Comparison of ENCODE assay signal across 8 mouse cellular contexts in the genomic region with DNA sequence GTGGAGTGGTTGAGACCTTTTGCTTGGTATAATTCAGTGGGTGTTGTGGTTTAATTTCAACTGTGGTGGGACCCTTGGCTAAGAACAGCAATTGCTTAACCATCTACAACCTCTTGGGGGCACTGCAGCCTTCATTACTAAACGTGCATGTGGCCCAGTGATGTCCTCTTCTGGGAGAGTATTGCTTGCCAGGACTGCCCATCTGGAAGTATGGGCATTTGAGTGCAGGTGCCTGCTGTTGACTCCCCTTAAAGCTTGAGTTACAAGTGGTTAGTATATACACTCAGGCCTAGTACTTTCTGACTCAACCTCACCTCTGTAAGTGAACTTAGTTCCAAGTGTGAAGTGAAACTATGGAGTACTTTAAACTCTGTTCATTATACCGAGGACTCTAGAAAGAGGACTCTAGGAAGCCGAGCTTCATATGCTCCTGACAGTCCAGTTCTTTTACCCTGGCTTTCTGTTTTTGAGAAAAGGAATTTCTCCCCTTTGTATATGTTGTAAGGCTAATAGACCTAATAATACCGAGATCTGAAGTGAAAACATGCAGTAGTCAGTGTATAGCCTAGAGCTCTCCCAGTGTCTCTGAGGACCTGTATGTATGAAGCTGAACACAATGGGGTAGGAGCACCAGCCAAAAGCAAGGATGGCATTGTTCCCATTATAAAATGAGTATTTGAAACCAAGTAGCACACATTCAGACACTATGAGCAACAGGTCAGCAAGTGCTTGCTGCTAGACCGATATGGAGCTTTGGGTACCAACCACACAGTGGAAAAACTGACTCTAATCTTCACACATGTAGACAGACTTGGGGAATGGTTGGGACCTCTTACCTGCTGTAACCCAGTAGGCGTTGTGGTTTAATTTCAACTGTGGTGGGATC. TPM values are rescaled to one million over a fixed set of nuclear protein-coding genes. Genes with fewer than 3 reads are reported as not detected.
DNase-seq lines count a peak whose midpoint lies in the region; ATAC-seq and TF ChIP-seq lines count a peak whose summit lies in the region.
"Had no signal": no experiment of that assay in that cellular context is flagged by ENCODE, and none has a peak within 500 bp of the region (broad histone marks: within the 10 kb centered on the region; RNA-seq: fewer than 3 reads in every experiment).

No protein-coding gene starts in this region.

- peak; percentile 92 for TF ChIP-seq RAD21 in MEL (IDR thresholded peaks at IDR 0.05; ENCODE audit: low read depth, low read length)

- peak overlapping the region; percentile 8 to 29; a peak in 2 of 4 replicates for H3K4me3 ChIP-seq in MEL (ENCODE audit: control insufficient read depth in 1 of 2, insufficient read depth in 1 of 2, low read depth in 2 of 2, low read length in 2 of 2)
- H3K4me3 ChIP-seq in forebrain, postnatal 0 days (ENCODE audit: low read depth, low read length), result no peak overlapping the region
- H3K4me3 ChIP-seq in intestine, postnatal 0 days (ENCODE audit: low read depth, low read length), result no peak overlapping the region
- no peak overlapping the region for H3K4me3 ChIP-seq in liver, embryonic 13.5 days (replicated peaks)
- no peak overlapping the region for H3K4me3 ChIP-seq in neural tube, embryonic 13.5 days
- H3K4me3 ChIP-seq: heart, embryonic 13.5 days had no signal

- WGBS in forebrain, postnatal 0 days, result 50% methylated on average over 6 of the region's 6 CpGs
- WGBS in intestine, postnatal 0 days, result 42% methylated on average over 6 of the region's 6 CpGs
- WGBS in liver, embryonic 13.5 days (ENCODE audit: insufficient replicate concordance), result 42% methylated on average over 6 of the region's 6 CpGs
- 56% methylated on average over 6 of the region's 6 CpGs for WGBS in neural tube, embryonic 13.5 days

- TF ChIP-seq EP300 in MEL (IDR thresholded peaks at IDR 0.05; ENCODE audit: low read depth in 1 of 2, low read length in 2 of 2), result no peak

- H3K79me2 ChIP-seq in MEL (ENCODE audit: control insufficient read depth, insufficient read depth, low read length, poor library complexity), result peaks cover 3% of the 10 kb centered on the region; the same call in 1 of the 2 replicates

- no peaks in the 10 kb centered on the region for H3K9me3 ChIP-seq in MEL (replicated peaks; ENCODE audit: insufficient read depth, low read length)
- no peaks in the 10 kb centered on the region for H3K9me3 ChIP-seq in forebrain, postnatal 0 days (ENCODE audit: low read length)
- H3K9me3 ChIP-seq in intestine, postnatal 0 days (ENCODE audit: control insufficient read depth), result no peaks in the 10 kb centered on the region
- no peaks in the 10 kb centered on the region for H3K9me3 ChIP-seq in liver, embryonic 13.5 days (replicated peaks)
- H3K9me3 ChIP-seq in neural tube, embryonic 13.5 days, result no peaks in the 10 kb centered on the region
- H3K9me3 ChIP-seq: heart, embryonic 13.5 days had no signal

- H3K9ac ChIP-seq in MEL (ENCODE audit: control insufficient read depth, low read depth, low read length, poor library complexity, severe bottlenecking), result peak overlapping the region; percentile 28; the same call in 1 of the 2 replicates
- no peak overlapping the region for H3K9ac ChIP-seq in forebrain, postnatal 0 days
- no peak overlapping the region for H3K9ac ChIP-seq in intestine, postnatal 0 days (ENCODE audit: low read depth, low read length)
- no peak overlapping the region for H3K9ac ChIP-seq in liver, embryonic 13.5 days
- no peak overlapping the region for H3K9ac ChIP-seq in neural tube, embryonic 13.5 days
- H3K9ac ChIP-seq: heart, embryonic 13.5 days had no signal

- ATAC-seq in forebrain, postnatal 0 days, result peak; percentile 58
- ATAC-seq in intestine, postnatal 0 days, result peak; percentile 34
- peak; percentile 69 for ATAC-seq in liver, embryonic 13.5 days (ENCODE audit: low read depth)
- ATAC-seq in neural tube, embryonic 13.5 days (ENCODE audit: low read depth), result peak; percentile 61

- H3K4me1 ChIP-seq in MEL (ENCODE audit: control insufficient read depth in 1 of 2, insufficient read depth in 2 of 2, low read length in 2 of 2), result peaks cover 0 to 3% of the 10 kb centered on the region in 2 experiments; a peak in 1 of 4 replicates
- H3K4me1 ChIP-seq in forebrain, postnatal 0 days (ENCODE audit: insufficient read depth), result no peaks in the 10 kb centered on the region
- H3K4me1 ChIP-seq in intestine, postnatal 0 days (replicated peaks; ENCODE audit: control insufficient read depth, insufficient read depth, low read length), result no peaks in the 10 kb centered on the region
- peaks cover 12% of the 10 kb centered on the region; the same call in 1 of the 2 replicates for H3K4me1 ChIP-seq in liver, embryonic 13.5 days (replicated peaks)
- H3K4me1 ChIP-seq in neural tube, embryonic 13.5 days (replicated peaks), result peaks cover 26% of the 10 kb centered on the region

- DNase-seq in CD4-positive helper T cell, adult 2 months (ENCODE audit: low read depth, low spot score), result peak; percentile 71
- DNase-seq in MEL (ENCODE audit: low read depth, low spot score), result peak; percentile 89
- peak; percentile 77 for DNase-seq in cerebellum, adult 9-10 months
- peak; percentile 67 for DNase-seq in forebrain, postnatal 0 days
- peak; percentile 32 for DNase-seq in liver, embryonic 13.5 days

- peak; percentile 80 to 93 (median 90) for TF ChIP-seq CTCF in MEL (IDR thresholded peaks at IDR 0.05 in 2 of 3, conservative IDR thresholded peaks at IDR 0.05 in 1 of 3; ENCODE audit: control insufficient read depth in 1 of 3, insufficient read depth in 1 of 3, low read depth in 2 of 3, low read length in 3 of 3, poor library complexity in 1 of 3, severe bottlenecking in 1 of 3)
- peak; percentile 76 for TF ChIP-seq CTCF in forebrain, postnatal 0 days (IDR thresholded peaks at IDR 0.05; ENCODE audit: low read depth)
- TF ChIP-seq CTCF in intestine, postnatal 0 days (IDR thresholded peaks at IDR 0.05; ENCODE audit: low read depth), result peak; percentile 86

- peaks cover 6 to 11% of the 10 kb centered on the region in 2 experiments for H3K36me3 ChIP-seq in MEL (ENCODE audit: control insufficient read depth in 1 of 2, insufficient read depth in 2 of 2, low read length in 2 of 2)
- peaks cover 16% of the 10 kb centered on the region for H3K36me3 ChIP-seq in forebrain, postnatal 0 days (ENCODE audit: insufficient read depth)
- peaks cover 18% of the 10 kb centered on the region for H3K36me3 ChIP-seq in intestine, postnatal 0 days (ENCODE audit: control insufficient read depth, insufficient read depth)
- peaks cover 29% of the 10 kb centered on the region for H3K36me3 ChIP-seq in liver, embryonic 13.5 days
- H3K36me3 ChIP-seq in neural tube, embryonic 13.5 days, result peaks cover 27% of the 10 kb centered on the region

- H3K27ac ChIP-seq in MEL (ENCODE audit: control insufficient read depth, low read depth, low read length), result peak overlapping the region; percentile 12
- H3K27ac ChIP-seq in forebrain, postnatal 0 days (ENCODE audit: low read depth, low read length), result no peak overlapping the region
- H3K27ac ChIP-seq in intestine, postnatal 0 days (ENCODE audit: low read depth, low read length), result no peak overlapping the region
- no peak overlapping the region for H3K27ac ChIP-seq in liver, embryonic 13.5 days
- no peak overlapping the region for H3K27ac ChIP-seq in neural tube, embryonic 13.5 days (replicated peaks)
- H3K27ac ChIP-seq: heart, embryonic 13.5 days had no signal

- H3K4me2 ChIP-seq in forebrain, postnatal 0 days (ENCODE audit: low read depth), result no peak overlapping the region
- H3K4me2 ChIP-seq in intestine, postnatal 0 days (replicated peaks; ENCODE audit: low read depth), result no peak overlapping the region
- no peak overlapping the region for H3K4me2 ChIP-seq in liver, embryonic 13.5 days
- H3K4me2 ChIP-seq in neural tube, embryonic 13.5 days, result no peak overlapping the region
- H3K4me2 ChIP-seq: heart, embryonic 13.5 days had no signal

- no peaks in the 10 kb centered on the region for H3K27me3 ChIP-seq in MEL (ENCODE audit: control insufficient read depth in 1 of 2, insufficient read depth in 2 of 2, low read length in 2 of 2)
- H3K27me3 ChIP-seq in forebrain, postnatal 0 days (ENCODE audit: insufficient read depth, low read length), result no peaks in the 10 kb centered on the region
- H3K27me3 ChIP-seq in intestine, postnatal 0 days (replicated peaks; ENCODE audit: control insufficient read depth, insufficient read depth, low read length), result no peaks in the 10 kb centered on the region
- H3K27me3 ChIP-seq in liver, embryonic 13.5 days, result no peaks in the 10 kb centered on the region
- H3K27me3 ChIP-seq in neural tube, embryonic 13.5 days, result no peaks in the 10 kb centered on the region
- H3K27me3 ChIP-seq: heart, embryonic 13.5 days had no signal

- TF ChIP-seq POLR2A in MEL (IDR thresholded peaks at IDR 0.05; ENCODE audit: control insufficient read depth in 1 of 2, insufficient read depth in 1 of 2, low read depth in 1 of 2, low read length in 2 of 2, poor library complexity in 1 of 2), result no peak; a peak in 2 of 4 replicates

RNA-seq across cellular contexts. Expression of a gene that starts 6.2 kb away (rescaled TPM):
- 0.65 TPM in 2 replicates for total RNA-seq in MEL (2012; rRNA removed)
- under 1 TPM in 1 of 2 experiments, not detected in 1; 0.96 TPM for polyA plus RNA-seq in MEL (2012; ENCODE audit: insufficient read depth in 1 of 2, insufficient read length in 2 of 2, low read depth in 1 of 2, low replicate concordance in 2 of 2, missing spikeins in 1 of 2)
- total RNA-seq in forebrain, postnatal 0 days (2014; rRNA removed), result 1.00 TPM in 1 of 2 replicates, not detected in the other
- polyA plus RNA-seq in forebrain, postnatal 0 days (2015; fragmentation: Nextera tagmentation; extraction: Ambion mirVana), result 0.25 and 0.34 TPM in 2 replicates
- polyA plus RNA-seq in intestine, postnatal 0 days (2015; fragmentation: Nextera tagmentation; extraction: Ambion mirVana), result 0.16 and 0.24 TPM in 2 replicates
- 0.10 and 0.21 TPM in 2 replicates for polyA plus RNA-seq in liver, embryonic 13.5 days (2015; fragmentation: Nextera tagmentation; extraction: Ambion mirVana)
- polyA plus RNA-seq in neural tube, embryonic 13.5 days (2015; fragmentation: Nextera tagmentation; extraction: Ambion mirVana), result 0.52 and 0.73 TPM in 2 replicates

RNA-seq across cellular contexts. Expression of a gene that starts 7.1 kb away (rescaled TPM):
- 511 and 526 TPM in 2 replicates for total RNA-seq in MEL (2012; rRNA removed)
- 1,000 to 10,000 TPM in 1 of 2 experiments, 100 to 1,000 TPM in 1; 113 to 1,075 TPM for polyA plus RNA-seq in MEL (2012; ENCODE audit: insufficient read depth in 1 of 2, insufficient read length in 2 of 2, low read depth in 1 of 2, low replicate concordance in 2 of 2, missing spikeins in 1 of 2)
- 817 and 912 TPM in 2 replicates for total RNA-seq in forebrain, postnatal 0 days (2014; rRNA removed)
- 858 and 1,225 TPM in 2 replicates for polyA plus RNA-seq in forebrain, postnatal 0 days (2015; fragmentation: Nextera tagmentation; extraction: Ambion mirVana)
- 345 and 371 TPM in 2 replicates for polyA plus RNA-seq in intestine, postnatal 0 days (2015; fragmentation: Nextera tagmentation; extraction: Ambion mirVana)
- polyA plus RNA-seq in liver, embryonic 13.5 days (2015; fragmentation: Nextera tagmentation; extraction: Ambion mirVana), result 517 and 564 TPM in 2 replicates
- polyA plus RNA-seq in neural tube, embryonic 13.5 days (2015; fragmentation: Nextera tagmentation; extraction: Ambion mirVana), result 1,127 and 1,268 TPM in 2 replicates

RNA-seq across cellular contexts. Expression of a gene that starts 42.0 kb away (rescaled TPM):
- 51.4 and 53.1 TPM in 2 replicates for total RNA-seq in MEL (2012; rRNA removed)
- 10 to 100 TPM in 1 of 2 experiments, not detected in 1; 98.3 TPM for polyA plus RNA-seq in MEL (2012; ENCODE audit: insufficient read depth in 1 of 2, insufficient read length in 2 of 2, low read depth in 1 of 2, low replicate concordance in 2 of 2, missing spikeins in 1 of 2)
- 45.2 and 52.7 TPM in 2 replicates for total RNA-seq in forebrain, postnatal 0 days (2014; rRNA removed)
- 53.5 and 55.9 TPM in 2 replicates for polyA plus RNA-seq in forebrain, postnatal 0 days (2015; fragmentation: Nextera tagmentation; extraction: Ambion mirVana)
- 26.5 TPM in 2 replicates for polyA plus RNA-seq in intestine, postnatal 0 days (2015; fragmentation: Nextera tagmentation; extraction: Ambion mirVana)
- polyA plus RNA-seq in liver, embryonic 13.5 days (2015; fragmentation: Nextera tagmentation; extraction: Ambion mirVana), result 66.1 and 76.3 TPM in 2 replicates
- polyA plus RNA-seq in neural tube, embryonic 13.5 days (2015; fragmentation: Nextera tagmentation; extraction: Ambion mirVana), result 28.8 and 33.2 TPM in 2 replicates

RNA-seq across cellular contexts. Expression of a gene that starts 51.0 kb away (rescaled TPM):
- 26.0 and 27.4 TPM in 2 replicates for total RNA-seq in MEL (2012; rRNA removed)
- polyA plus RNA-seq in MEL (2012; ENCODE audit: insufficient read depth in 1 of 2, insufficient read length in 2 of 2, low read depth in 1 of 2, low replicate concordance in 2 of 2, missing spikeins in 1 of 2), result 100 to 1,000 TPM in 1 of 2 experiments, 10 to 100 TPM in 1; 55.3 to 549 TPM
- 22.5 and 27.1 TPM in 2 replicates for total RNA-seq in forebrain, postnatal 0 days (2014; rRNA removed)
- 6.5 and 11.0 TPM in 2 replicates for polyA plus RNA-seq in forebrain, postnatal 0 days (2015; fragmentation: Nextera tagmentation; extraction: Ambion mirVana)
- 2.5 and 3.2 TPM in 2 replicates for polyA plus RNA-seq in intestine, postnatal 0 days (2015; fragmentation: Nextera tagmentation; extraction: Ambion mirVana)
- polyA plus RNA-seq in liver, embryonic 13.5 days (2015; fragmentation: Nextera tagmentation; extraction: Ambion mirVana), result 5.8 and 6.2 TPM in 2 replicates
- polyA plus RNA-seq in neural tube, embryonic 13.5 days (2015; fragmentation: Nextera tagmentation; extraction: Ambion mirVana), result 9.0 and 10.6 TPM in 2 replicates

RNA-seq across cellular contexts. Expression of a gene that starts 58.5 kb away (rescaled TPM):
- 87.6 and 88.6 TPM in 2 replicates for total RNA-seq in MEL (2012; rRNA removed)
- polyA plus RNA-seq in MEL (2012; ENCODE audit: insufficient read depth in 1 of 2, insufficient read length in 2 of 2, low read depth in 1 of 2, low replicate concordance in 2 of 2, missing spikeins in 1 of 2), result 100 to 1,000 TPM in 1 of 2 experiments, 10 to 100 TPM in 1; 73.7 to 264 TPM
- 78.3 and 83.3 TPM in 2 replicates for total RNA-seq in forebrain, postnatal 0 days (2014; rRNA removed)
- 45.7 and 48.4 TPM in 2 replicates for polyA plus RNA-seq in forebrain, postnatal 0 days (2015; fragmentation: Nextera tagmentation; extraction: Ambion mirVana)
- polyA plus RNA-seq in intestine, postnatal 0 days (2015; fragmentation: Nextera tagmentation; extraction: Ambion mirVana), result 35.7 and 42.8 TPM in 2 replicates
- polyA plus RNA-seq in liver, embryonic 13.5 days (2015; fragmentation: Nextera tagmentation; extraction: Ambion mirVana), result 30.7 and 31.8 TPM in 2 replicates
- polyA plus RNA-seq in neural tube, embryonic 13.5 days (2015; fragmentation: Nextera tagmentation; extraction: Ambion mirVana), result 33.3 and 33.8 TPM in 2 replicates

Comparison
In these comparisons a context has a peak if more than half of its experiments do, and no peak if none do; other contexts are left out.
1. DNase-seq: peak in every context shown above with its lines; median percentile 89 in MEL; 77 in cerebellum, adult 9-10 months; 71 in CD4-positive helper T cell, adult 2 months; 67 in forebrain, postnatal 0 days; 32 in liver, embryonic 13.5 days.
2. H3K4me3 ChIP-seq: peak in MEL (2 of 2); none in forebrain, postnatal 0 days (single experiment), intestine, postnatal 0 days (single experiment), liver, embryonic 13.5 days (single experiment) and neural tube, embryonic 13.5 days (single experiment).
3. Peak in every context shown above with its lines, with median percentiles within 50 percentile points of each other: CTCF ChIP-seq and ATAC-seq.